Mouse (Mus musculus): ENCODE results near the gene Usp44. TPM values are rescaled to one million over a fixed set of nuclear protein-coding genes. Genes with fewer than 3 reads are reported as not detected.
"Not testable (repeated sequence)": the region's sequence is repeated elsewhere in the genome, so short reads cannot be mapped to it uniquely, and the experiment has no call there.

Gene Usp44
- polyA plus RNA-seq, 1 experiment from 2014 or later, result 4.0 TPM

GRCm38 (mm10) chr10:93833699-93834393 is 2.5 kb downstream of the Usp44 start:
- under 1% methylated on average over 75 of the region's 75 CpGs for WGBS

GRCm38 (mm10) chr10:93834394-93834745 is 3.0 kb downstream of the Usp44 start:
- peak overlapping the region; percentile 99 for H3K4me2 ChIP-seq
- peak overlapping the region; percentile 80 for H3K9ac ChIP-seq (ENCODE audit: low read depth, low read length)
- DNase-seq (ENCODE audit: low spot score), result no peak
- no peak for ATAC-seq (replicated peaks; ENCODE audit: low FRiP score)
- H3K36me3 ChIP-seq (ENCODE audit: control insufficient read depth, insufficient read depth, low read length), result no peaks in the 10 kb centered on the region
- no peaks in the 10 kb centered on the region for H3K9me3 ChIP-seq (ENCODE audit: control insufficient read depth, low read length)
- no peak overlapping the region for H3K27ac ChIP-seq (ENCODE audit: low read depth, low read length)
- WGBS, result 10% methylated on average over 13 of the region's 13 CpGs
- peaks cover 30% of the 10 kb centered on the region for H3K27me3 ChIP-seq (replicated peaks; ENCODE audit: control insufficient read depth, insufficient read depth, low read length)
- H3K4me3 ChIP-seq (ENCODE audit: low read depth, low read length), result peak overlapping the region; percentile 87
- peaks cover 11% of the 10 kb centered on the region for H3K4me1 ChIP-seq (replicated peaks; ENCODE audit: control insufficient read depth, insufficient read depth, low read length)

More at GRCm38 (mm10) chr10:93833699-93834393, 2.5 kb downstream of the Usp44 start:
- H3K4me3 ChIP-seq (ENCODE audit: low read depth, low read length), result peak overlapping the region; percentile 87
- ATAC-seq (replicated peaks; ENCODE audit: low FRiP score), result peak; percentile 93
- DNase-seq (ENCODE audit: low spot score), result peak; percentile 92
- no peaks in the 10 kb centered on the region for H3K36me3 ChIP-seq (ENCODE audit: control insufficient read depth, insufficient read depth, low read length)
- peak overlapping the region; percentile 99 for H3K4me2 ChIP-seq
- H3K9me3 ChIP-seq (ENCODE audit: control insufficient read depth, low read length), result no peaks in the 10 kb centered on the region
- H3K27me3 ChIP-seq (replicated peaks; ENCODE audit: control insufficient read depth, insufficient read depth, low read length), result peaks cover 30% of the 10 kb centered on the region
- H3K27ac ChIP-seq (ENCODE audit: low read depth, low read length), result no peak overlapping the region
- H3K9ac ChIP-seq (ENCODE audit: low read depth, low read length), result peak overlapping the region; percentile 80
- peaks cover 11% of the 10 kb centered on the region for H3K4me1 ChIP-seq (replicated peaks; ENCODE audit: control insufficient read depth, insufficient read depth, low read length)

GRCm38 (mm10) chr10:93835115-93835514 is 3.8 kb downstream of the Usp44 start:
- ATAC-seq (replicated peaks; ENCODE audit: low FRiP score); H3K9me3 ChIP-seq (ENCODE audit: control insufficient read depth, low read length); H3K4me3 ChIP-seq (ENCODE audit: low read depth, low read length); H3K27ac ChIP-seq (ENCODE audit: low read depth, low read length); H3K36me3 ChIP-seq (ENCODE audit: control insufficient read depth, insufficient read depth, low read length); H3K9ac ChIP-seq (ENCODE audit: low read depth, low read length); DNase-seq (ENCODE audit: low spot score): not testable (repeated sequence)
- peaks cover 30% of the 10 kb centered on the region for H3K27me3 ChIP-seq (replicated peaks; ENCODE audit: control insufficient read depth, insufficient read depth, low read length)
- peaks cover 11% of the 10 kb centered on the region for H3K4me1 ChIP-seq (replicated peaks; ENCODE audit: control insufficient read depth, insufficient read depth, low read length)
- WGBS, result 81% methylated on average over 7 of the region's 7 CpGs
- peak overlapping the region; percentile 99 for H3K4me2 ChIP-seq

GRCm38 (mm10) chr10:93846706-93847105 is 15.4 kb downstream of the Usp44 start:
- no peak for DNase-seq (ENCODE audit: low spot score)
- WGBS, result 93% methylated on average over 13 of the region's 13 CpGs

GRCm38 (mm10) chr10:93855126-93855525 is 23.8 kb downstream of the Usp44 start:
- no peak overlapping the region for H3K9ac ChIP-seq (ENCODE audit: low read depth, low read length)
- ATAC-seq (replicated peaks; ENCODE audit: low FRiP score) (no peak), DNase-seq (ENCODE audit: low spot score) (no peak)
- no peak overlapping the region for H3K4me2 ChIP-seq
- H3K27ac ChIP-seq (ENCODE audit: low read depth, low read length), result no peak overlapping the region
- H3K9me3 ChIP-seq (ENCODE audit: control insufficient read depth, low read length), result no peaks in the 10 kb centered on the region
- H3K4me3 ChIP-seq (ENCODE audit: low read depth, low read length), result no peak overlapping the region
- H3K4me1 ChIP-seq (replicated peaks; ENCODE audit: control insufficient read depth, insufficient read depth, low read length), result no peaks in the 10 kb centered on the region
- H3K27me3 ChIP-seq (replicated peaks; ENCODE audit: control insufficient read depth, insufficient read depth, low read length), result no peaks in the 10 kb centered on the region
- WGBS, result 79% methylated on average over 9 of the region's 9 CpGs
- H3K36me3 ChIP-seq (ENCODE audit: control insufficient read depth, insufficient read depth, low read length), result peaks cover 6% of the 10 kb centered on the region

More at GRCm38 (mm10) chr10:93846706-93847105, 15.4 kb downstream of the Usp44 start:
- H3K4me3 ChIP-seq (ENCODE audit: low read depth, low read length), result no peak overlapping the region
- H3K27ac ChIP-seq (ENCODE audit: low read depth, low read length), result no peak overlapping the region
- no peaks in the 10 kb centered on the region for H3K4me1 ChIP-seq (replicated peaks; ENCODE audit: control insufficient read depth, insufficient read depth, low read length)
- H3K36me3 ChIP-seq (ENCODE audit: control insufficient read depth, insufficient read depth, low read length), result peaks cover 2% of the 10 kb centered on the region; the same call in 1 of the 2 replicates
- H3K4me2 ChIP-seq, result no peak overlapping the region
- no peaks in the 10 kb centered on the region for H3K27me3 ChIP-seq (replicated peaks; ENCODE audit: control insufficient read depth, insufficient read depth, low read length)
- no peaks in the 10 kb centered on the region; the same call in none of the 2 replicates for H3K9me3 ChIP-seq (ENCODE audit: control insufficient read depth, low read length)
- ATAC-seq (replicated peaks; ENCODE audit: low FRiP score), result no peak
- H3K9ac ChIP-seq (ENCODE audit: low read depth, low read length), result no peak overlapping the region

GRCm38 (mm10) chr10:93856095-93856494 is 24.7 kb downstream of the Usp44 start:
- no peaks in the 10 kb centered on the region for H3K27me3 ChIP-seq (replicated peaks; ENCODE audit: control insufficient read depth, insufficient read depth, low read length)
- H3K36me3 ChIP-seq (ENCODE audit: control insufficient read depth, insufficient read depth, low read length), result peaks cover 8% of the 10 kb centered on the region
- H3K9me3 ChIP-seq (ENCODE audit: control insufficient read depth, low read length), result no peaks in the 10 kb centered on the region
- no peaks in the 10 kb centered on the region for H3K4me1 ChIP-seq (replicated peaks; ENCODE audit: control insufficient read depth, insufficient read depth, low read length)
- H3K4me3 ChIP-seq (ENCODE audit: low read depth, low read length), result no peak overlapping the region
- no peak overlapping the region for H3K4me2 ChIP-seq
- DNase-seq (ENCODE audit: low spot score) (no peak), ATAC-seq (replicated peaks; ENCODE audit: low FRiP score) (no peak)
- no peak overlapping the region for H3K27ac ChIP-seq (ENCODE audit: low read depth, low read length)
- 93% methylated on average over 6 of the region's 6 CpGs for WGBS
- no peak overlapping the region for H3K9ac ChIP-seq (ENCODE audit: low read depth, low read length)

GRCm38 (mm10) chr10:93868401-93868800 is 37.0 kb downstream of the Usp44 start:
- no peak for DNase-seq (ENCODE audit: low spot score)
- WGBS, result 96% methylated on average over 7 of the region's 7 CpGs

GRCm38 (mm10) chr10:93868886-93869285 is 37.5 kb downstream of the Usp44 start:
- Histone ChIP-seq H3K4me3 (ENCODE audit: low read depth, low read length) (no peak overlapping the region), H3K4me2 (no peak overlapping the region), H3K36me3 (ENCODE audit: control insufficient read depth, insufficient read depth, low read length) (peaks cover 59% of the 10 kb centered on the region), H3K27me3 (replicated peaks; ENCODE audit: control insufficient read depth, insufficient read depth, low read length) (no peaks in the 10 kb centered on the region), H3K9me3 (ENCODE audit: control insufficient read depth, low read length) (no peaks in the 10 kb centered on the region), H3K9ac (ENCODE audit: low read depth, low read length) (no peak overlapping the region), H3K4me1 (replicated peaks; ENCODE audit: control insufficient read depth, insufficient read depth, low read length) (no peaks in the 10 kb centered on the region), H3K27ac (ENCODE audit: low read depth, low read length) (no peak overlapping the region)
- 79% methylated on average over 4 of the region's 4 CpGs for WGBS
- DNase-seq (ENCODE audit: low spot score) (no peak), ATAC-seq (replicated peaks; ENCODE audit: low FRiP score) (no peak)

More at GRCm38 (mm10) chr10:93868401-93868800, 37.0 kb downstream of the Usp44 start:
- ATAC-seq (replicated peaks; ENCODE audit: low FRiP score), result no peak
- no peaks in the 10 kb centered on the region for H3K27me3 ChIP-seq (replicated peaks; ENCODE audit: control insufficient read depth, insufficient read depth, low read length)
- H3K27ac ChIP-seq (ENCODE audit: low read depth, low read length), result no peak overlapping the region
- no peak overlapping the region for H3K4me2 ChIP-seq
- H3K4me1 ChIP-seq (replicated peaks; ENCODE audit: control insufficient read depth, insufficient read depth, low read length), result no peaks in the 10 kb centered on the region
- no peak overlapping the region for H3K9ac ChIP-seq (ENCODE audit: low read depth, low read length)
- H3K36me3 ChIP-seq (ENCODE audit: control insufficient read depth, insufficient read depth, low read length), result peaks cover 55% of the 10 kb centered on the region
- no peak overlapping the region for H3K4me3 ChIP-seq (ENCODE audit: low read depth, low read length)
- no peaks in the 10 kb centered on the region for H3K9me3 ChIP-seq (ENCODE audit: control insufficient read depth, low read length)

- Histone ChIP-seq H3K4me2 (no peak overlapping the region), H3K9ac (ENCODE audit: low read depth, low read length) (no peak overlapping the region), H3K36me3 (ENCODE audit: control insufficient read depth, insufficient read depth, low read length) (peaks cover 35% of the 10 kb centered on the region), H3K4me1 (replicated peaks; ENCODE audit: control insufficient read depth, insufficient read depth, low read length) (no peaks in the 10 kb centered on the region), H3K4me3 (ENCODE audit: low read depth, low read length) (no peak overlapping the region), H3K27ac (ENCODE audit: low read depth, low read length) (no peak overlapping the region), H3K9me3 (ENCODE audit: control insufficient read depth, low read length) (no peaks in the 10 kb centered on the region), H3K27me3 (replicated peaks; ENCODE audit: control insufficient read depth, insufficient read depth, low read length) (no peaks in the 10 kb centered on the region)
- DNase-seq (ENCODE audit: low spot score) (no peak), ATAC-seq (replicated peaks; ENCODE audit: low FRiP score) (no peak)
- 70% methylated on average over 1 of the region's 1 CpGs for WGBS
Measured at GRCm38 (mm10) chr10:93876772-93877171, 45.4 kb downstream of the Usp44 start.

All from liver, embryonic 11.5 days (tissue).